Mouse (Mus musculus) intestine, embryonic 16.5 days (tissue): ENCODE measurements around the gene Usp18. TPM values are rescaled to one million over a fixed set of nuclear protein-coding genes. Genes with fewer than 3 reads are reported as not detected.

ENCODE experiments used
- ATAC-seq: fragments of 200-750 bp; cut with Nextera tagmentation; 2 replicates; pipeline ENCODE4 v1.8.0; 2017; ENCODE audit warnings: moderate TSS enrichment, moderate library complexity
- H3K27ac ChIP-seq: fragments of 300-500 bp; sonication (generic); 2 replicates; pipeline ENCODE4 v1.5.1; 2014; ENCODE audit warnings: mild to moderate bottlenecking, low read length
- H3K27me3 ChIP-seq: fragments of 300-500 bp; sonication (generic); replicated peaks from 2 replicates; pipeline ENCODE4 v1.6.1; 2014; ENCODE audit warnings: low read length, control low read depth, mixed read lengths; ENCODE audit not compliant: control insufficient read depth, insufficient read depth
- H3K36me3 ChIP-seq: fragments of 300-500 bp; sonication (generic); 2 replicates; pipeline ENCODE4 v1.6.1; 2014; ENCODE audit warnings: low read length, control low read depth; ENCODE audit not compliant: control insufficient read depth, insufficient read depth
- H3K4me1 ChIP-seq: fragments of 300-500 bp; sonication (generic); 2 replicates; pipeline ENCODE4 v1.6.1; 2014; ENCODE audit warnings: low read length, control low read depth, mixed read lengths; ENCODE audit not compliant: control insufficient read depth, insufficient read depth
- H3K4me2 ChIP-seq: fragments of 300-500 bp; sonication (generic); 2 replicates; pipeline ENCODE4 v1.6.1; 2014; ENCODE audit warnings: low read depth, low read length, control low read depth
- H3K4me3 ChIP-seq: fragments of 300-500 bp; sonication (generic); 2 replicates; pipeline ENCODE4 v1.5.1; 2014; ENCODE audit warnings: mild to moderate bottlenecking, low read length
- H3K9ac ChIP-seq: fragments of 300-500 bp; sonication (generic); 2 replicates; pipeline ENCODE4 v1.6.1; 2014; ENCODE audit warnings: low read depth, low read length
- H3K9me3 ChIP-seq: fragments of 300-500 bp; sonication (generic); 2 replicates; pipeline ENCODE4 v1.6.1; 2016; ENCODE audit warnings: low read length, control low read depth; ENCODE audit not compliant: control insufficient read depth
- WGBS: fragments of 180-500 bp; shearing (Covaris S2); extraction: QIAGEN DNeasy Blood & Tissue Kit; methylation state at CpG from one replicate; pipeline ENCODE4 v1.1.7; 2014; 5-methylcytosine and 5-hydroxymethylcytosine counted together
- polyA plus RNA-seq: library from polyadenylated mRNA; unstranded; fragments of >200 nt; fragmentation: Nextera tagmentation; extraction: Ambion mirVana; gene quantifications from 2 replicates; pipeline ENCODE4 v1.2.1, GENCODE M21; 2015

The Usp18 gene
- polyA plus RNA-seq, 1 experiment from 2014 or later = 2.6 TPM

- Histone ChIP-seq H3K4me3 (no peak overlapping the region), H3K36me3 (no peaks in the 10 kb centered on the region), H3K27me3 (peaks cover 25% of the 10 kb centered on the region), H3K4me1 (peaks cover 15% of the 10 kb centered on the region), H3K9ac (no peak overlapping the region), H3K9me3 (no peaks in the 10 kb centered on the region), H3K27ac (no peak overlapping the region), H3K4me2 (no peak overlapping the region)
- ATAC-seq = no peak
- WGBS = 80% methylated on average over 4 of the region's 4 CpGs
Observed at GRCm38 (mm10) chr6:121212988-121213387, 32.7 kb upstream of the Usp18 start.

GRCm38 (mm10) chr6:121214221-121214620 lies 31.5 kb upstream of the Usp18 start:
- Histone ChIP-seq H3K9ac (no peak overlapping the region), H3K4me1 (peaks cover 15% of the 10 kb centered on the region), H3K4me3 (no peak overlapping the region), H3K9me3 (no peaks in the 10 kb centered on the region), H3K27ac (no peak overlapping the region), H3K27me3 (peaks cover 25% of the 10 kb centered on the region), H3K4me2 (no peak overlapping the region), H3K36me3 (no peaks in the 10 kb centered on the region)
- WGBS = 82% methylated on average over 5 of the region's 5 CpGs
- ATAC-seq = no peak

GRCm38 (mm10) chr6:121214667-121215330 lies 30.9 kb upstream of the Usp18 start:
- Histone ChIP-seq H3K9me3 (no peaks in the 10 kb centered on the region), H3K4me1 (peaks cover 15% of the 10 kb centered on the region), H3K27me3 (peaks cover 24% of the 10 kb centered on the region), H3K9ac (no peak overlapping the region), H3K4me3 (no peak overlapping the region), H3K27ac (no peak overlapping the region), H3K4me2 (no peak overlapping the region), H3K36me3 (no peaks in the 10 kb centered on the region)
- no peak for ATAC-seq
- 84% methylated on average over 8 of the region's 8 CpGs for WGBS

GRCm38 (mm10) chr6:121215336-121215735 lies 30.4 kb upstream of the Usp18 start:
- no peaks in the 10 kb centered on the region for H3K36me3 ChIP-seq
- no peaks in the 10 kb centered on the region for H3K9me3 ChIP-seq
- no peak overlapping the region for H3K4me3 ChIP-seq
- WGBS = 61% methylated on average over 5 of the region's 5 CpGs
- H3K9ac ChIP-seq = no peak overlapping the region
- H3K4me2 ChIP-seq = no peak overlapping the region
- peaks cover 14% of the 10 kb centered on the region for H3K4me1 ChIP-seq
- H3K27ac ChIP-seq = no peak overlapping the region
- no peak for ATAC-seq
- peaks cover 18% of the 10 kb centered on the region for H3K27me3 ChIP-seq

GRCm38 (mm10) chr6:121215896-121216295 lies 29.8 kb upstream of the Usp18 start:
- no peak overlapping the region for H3K4me2 ChIP-seq
- no peak overlapping the region for H3K9ac ChIP-seq
- H3K9me3 ChIP-seq = no peaks in the 10 kb centered on the region
- H3K4me3 ChIP-seq = no peak overlapping the region
- no peak for ATAC-seq
- peaks cover 13% of the 10 kb centered on the region for H3K27me3 ChIP-seq
- H3K4me1 ChIP-seq = peaks cover 9% of the 10 kb centered on the region; the same call in 1 of the 2 replicates
- H3K36me3 ChIP-seq = no peaks in the 10 kb centered on the region
- no peak overlapping the region for H3K27ac ChIP-seq
- 80% methylated on average over 6 of the region's 6 CpGs for WGBS

GRCm38 (mm10) chr6:121216589-121217255 lies 29.0 kb upstream of the Usp18 start:
- Histone ChIP-seq H3K4me3 (no peak overlapping the region), H3K4me1 (peaks cover under 1% of the 10 kb centered on the region; the same call in 1 of the 2 replicates), H3K9me3 (no peaks in the 10 kb centered on the region), H3K4me2 (no peak overlapping the region), H3K9ac (no peak overlapping the region), H3K27me3 (peaks cover 6% of the 10 kb centered on the region; the same call in 1 of the 2 replicates), H3K27ac (no peak overlapping the region), H3K36me3 (no peaks in the 10 kb centered on the region)
- ATAC-seq = no peak
- 74% methylated on average over 5 of the region's 5 CpGs for WGBS

GRCm38 (mm10) chr6:121218002-121218401 lies 27.7 kb upstream of the Usp18 start:
- Histone ChIP-seq H3K36me3 (no peaks in the 10 kb centered on the region), H3K9me3 (no peaks in the 10 kb centered on the region), H3K4me3 (no peak overlapping the region), H3K4me2 (no peak overlapping the region), H3K4me1 (no peaks in the 10 kb centered on the region), H3K27me3 (no peaks in the 10 kb centered on the region), H3K9ac (no peak overlapping the region), H3K27ac (no peak overlapping the region)
- 88% methylated on average over 7 of the region's 7 CpGs for WGBS
- no peak for ATAC-seq

- Histone ChIP-seq H3K4me2 (no peak overlapping the region), H3K27ac (no peak overlapping the region), H3K27me3 (no peaks in the 10 kb centered on the region), H3K4me1 (no peaks in the 10 kb centered on the region), H3K36me3 (no peaks in the 10 kb centered on the region), H3K9me3 (no peaks in the 10 kb centered on the region), H3K9ac (no peak overlapping the region), H3K4me3 (no peak overlapping the region)
- 78% methylated on average over 4 of the region's 4 CpGs for WGBS
- ATAC-seq = no peak
Observed at GRCm38 (mm10) chr6:121219406-121219805, 26.3 kb upstream of the Usp18 start.

GRCm38 (mm10) chr6:121220181-121220580 lies 25.5 kb upstream of the Usp18 start:
- no peaks in the 10 kb centered on the region for H3K27me3 ChIP-seq
- no peak overlapping the region for H3K27ac ChIP-seq
- 89% methylated on average over 10 of the region's 10 CpGs for WGBS
- H3K36me3 ChIP-seq = no peaks in the 10 kb centered on the region
- H3K4me1 ChIP-seq = no peaks in the 10 kb centered on the region
- no peak overlapping the region for H3K9ac ChIP-seq
- H3K4me2 ChIP-seq = no peak overlapping the region
- no peak for ATAC-seq
- H3K9me3 ChIP-seq = no peaks in the 10 kb centered on the region
- no peak overlapping the region for H3K4me3 ChIP-seq
